Mouse (Mus musculus): ENCODE results near the gene Yy1. TPM values are rescaled to one million over a fixed set of nuclear protein-coding genes. Genes with fewer than 3 reads are reported as not detected.

Yy1 gene
- 19.5 and 21.5 TPM in 2 replicates for polyA plus RNA-seq (2016; fragmentation: Nextera tagmentation; extraction: Ambion mirVana)

GRCm38 (mm10) chr12:108792546-108793452, at the start of gene Yy1:
Gene Yy1 (plus strand): TSS chr12:108792973.
- Histone ChIP-seq H3K36me3 (replicated peaks) (no peaks in the 10 kb centered on the region), H3K4me3 (replicated peaks) (peak within 1 kb of the TSS; percentile 100), H3K27ac (peak within 1 kb of the TSS; percentile 99), H3K4me1 (peaks cover 32% of the 10 kb centered on the region), H3K4me2 (peak within 1 kb of the TSS; percentile 68), H3K9ac (peak within 1 kb of the TSS; percentile 90), H3K27me3 (no peaks in the 10 kb centered on the region), H3K9me3 (no peaks in the 10 kb centered on the region)
- WGBS: under 1% methylated on average over 89 of the region's 127 CpGs
- peak; percentile 96 for ATAC-seq (ENCODE audit: low FRiP score)

- no peak overlapping the region for H3K27ac ChIP-seq
- no peaks in the 10 kb centered on the region for H3K27me3 ChIP-seq
- ATAC-seq (ENCODE audit: low FRiP score): no peak
Observed at GRCm38 (mm10) chr12:108745990-108746389, 46.8 kb upstream of the Yy1 start.

DNA sequence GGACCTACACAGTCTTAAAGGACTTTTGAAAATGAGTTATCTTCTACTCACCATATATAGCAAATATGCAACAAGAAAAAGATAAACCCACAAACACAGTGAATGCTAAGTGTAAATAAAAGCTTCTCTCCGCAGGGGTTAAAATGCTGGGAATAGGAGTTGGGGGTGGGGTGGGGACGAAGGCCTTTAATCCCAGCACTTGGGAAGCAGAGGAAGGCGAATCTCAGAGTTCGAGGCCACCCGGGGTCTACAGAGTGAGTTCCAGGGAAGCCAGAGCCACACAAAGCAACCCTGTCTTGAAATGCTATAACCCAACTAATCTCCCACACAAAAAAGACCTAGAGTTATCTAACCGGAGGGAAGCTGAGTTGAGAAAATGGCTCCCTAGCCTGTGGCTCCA, 43.8 kb upstream of the Yy1 start:
- WGBS: 54% methylated on average over 6 of the region's 6 CpGs
- Histone ChIP-seq H3K4me2 (no peak overlapping the region), H3K36me3 (replicated peaks) (no peaks in the 10 kb centered on the region), H3K27ac (no peak overlapping the region), H3K27me3 (no peaks in the 10 kb centered on the region), H3K9me3 (no peaks in the 10 kb centered on the region), H3K9ac (no peak overlapping the region), H3K4me1 (peaks cover 5% of the 10 kb centered on the region), H3K4me3 (replicated peaks) (no peak overlapping the region)
- no peak for ATAC-seq (ENCODE audit: low FRiP score)

More at GRCm38 (mm10) chr12:108745990-108746389, 46.8 kb upstream of the Yy1 start:
- no peaks in the 10 kb centered on the region for H3K36me3 ChIP-seq (replicated peaks)
- no peak overlapping the region for H3K9ac ChIP-seq
- no peaks in the 10 kb centered on the region for H3K9me3 ChIP-seq
- H3K4me1 ChIP-seq: no peaks in the 10 kb centered on the region
- H3K4me2 ChIP-seq: no peak overlapping the region
- H3K4me3 ChIP-seq (replicated peaks): no peak overlapping the region

GRCm38 (mm10) chr12:108749454-108749853, 43.3 kb upstream of the Yy1 start:
- Histone ChIP-seq H3K9me3 (no peaks in the 10 kb centered on the region), H3K27me3 (no peaks in the 10 kb centered on the region), H3K4me2 (no peak overlapping the region), H3K4me1 (peaks cover 5% of the 10 kb centered on the region), H3K4me3 (replicated peaks) (no peak overlapping the region), H3K36me3 (replicated peaks) (no peaks in the 10 kb centered on the region), H3K27ac (no peak overlapping the region), H3K9ac (no peak overlapping the region)
- no peak for ATAC-seq (ENCODE audit: low FRiP score)
- 84% methylated on average over 9 of the region's 9 CpGs for WGBS

DNA sequence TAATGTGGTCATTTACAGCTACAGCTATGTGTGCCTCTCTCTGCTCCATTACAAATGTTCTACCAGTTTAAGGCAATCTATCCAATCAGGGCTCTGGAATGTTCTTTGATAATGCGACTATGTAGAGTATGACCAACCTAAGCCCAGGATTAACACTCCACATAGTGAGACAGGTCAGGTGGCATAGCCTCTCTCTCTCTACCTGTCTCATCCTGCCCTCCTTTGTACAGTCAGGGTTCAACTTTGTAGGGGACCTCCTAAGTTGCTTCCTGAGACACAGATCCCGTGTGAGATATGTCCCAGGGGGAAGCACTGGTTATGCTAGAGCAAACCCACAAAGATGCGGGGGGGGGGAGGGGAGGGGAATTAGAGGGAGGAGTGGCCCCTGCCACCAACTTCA, 42.5 kb upstream of the Yy1 start:
- Histone ChIP-seq H3K36me3 (replicated peaks) (no peaks in the 10 kb centered on the region), H3K4me2 (no peak overlapping the region), H3K4me1 (peaks cover 7% of the 10 kb centered on the region), H3K4me3 (replicated peaks) (no peak overlapping the region), H3K9ac (no peak overlapping the region), H3K9me3 (no peaks in the 10 kb centered on the region), H3K27me3 (no peaks in the 10 kb centered on the region), H3K27ac (no peak overlapping the region)
- 69% methylated on average over 3 of the region's 3 CpGs for WGBS
- ATAC-seq (ENCODE audit: low FRiP score): no peak

GRCm38 (mm10) chr12:108751790-108752189, 41.0 kb upstream of the Yy1 start:
- Histone ChIP-seq H3K27ac (no peak overlapping the region), H3K4me3 (replicated peaks) (no peak overlapping the region), H3K9me3 (no peaks in the 10 kb centered on the region), H3K36me3 (replicated peaks) (no peaks in the 10 kb centered on the region), H3K4me2 (no peak overlapping the region), H3K9ac (no peak overlapping the region), H3K4me1 (peaks cover 7% of the 10 kb centered on the region), H3K27me3 (no peaks in the 10 kb centered on the region)
- WGBS: 60% methylated on average over 9 of the region's 9 CpGs
- ATAC-seq (ENCODE audit: low FRiP score): no peak

- Histone ChIP-seq H3K27me3 (no peaks in the 10 kb centered on the region), H3K4me1 (peaks cover 14% of the 10 kb centered on the region), H3K27ac (no peak overlapping the region), H3K4me2 (no peak overlapping the region), H3K4me3 (replicated peaks) (no peak overlapping the region), H3K9me3 (no peaks in the 10 kb centered on the region), H3K9ac (no peak overlapping the region), H3K36me3 (replicated peaks) (no peaks in the 10 kb centered on the region)
- ATAC-seq (ENCODE audit: low FRiP score): no peak
- WGBS: 81% methylated on average over 21 of the region's 21 CpGs
Observed at GRCm38 (mm10) chr12:108755141-108755540, 37.6 kb upstream of the Yy1 start.

DNA sequence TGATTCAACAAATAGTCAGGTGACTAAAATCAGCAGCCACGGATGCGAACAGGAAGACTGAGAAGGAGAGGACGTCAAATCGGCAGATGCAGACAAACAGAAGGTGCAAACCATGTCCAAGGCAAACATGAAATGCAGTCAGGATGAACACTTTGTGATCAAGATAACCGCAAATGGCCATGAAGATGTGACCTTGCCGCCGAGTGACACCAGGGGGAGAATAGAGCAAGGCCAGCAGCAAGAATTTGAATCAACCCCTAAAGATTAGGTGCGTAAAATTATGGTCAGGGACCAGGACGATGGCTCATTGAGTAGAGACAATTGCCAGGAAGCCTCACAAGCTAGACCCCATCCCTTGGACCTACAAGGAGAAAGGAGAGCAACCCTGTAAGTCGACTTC, 36.2 kb upstream of the Yy1 start:
- 95% methylated on average over 10 of the region's 10 CpGs for WGBS
- no peaks in the 10 kb centered on the region for H3K9me3 ChIP-seq
- ATAC-seq (ENCODE audit: low FRiP score): no peak
- H3K4me3 ChIP-seq (replicated peaks): no peak overlapping the region
- no peaks in the 10 kb centered on the region for H3K27me3 ChIP-seq
- peaks cover 14% of the 10 kb centered on the region for H3K4me1 ChIP-seq
- H3K4me2 ChIP-seq: no peak overlapping the region
- no peak overlapping the region for H3K9ac ChIP-seq
- H3K36me3 ChIP-seq (replicated peaks): no peaks in the 10 kb centered on the region
- no peak overlapping the region for H3K27ac ChIP-seq

GRCm38 (mm10) chr12:108757717-108758257, 35.0 kb upstream of the Yy1 start:
- H3K9me3 ChIP-seq: no peaks in the 10 kb centered on the region
- H3K4me3 ChIP-seq (replicated peaks): peak overlapping the region; percentile 64
- under 1% methylated on average over 41 of the region's 41 CpGs for WGBS
- H3K27me3 ChIP-seq: no peaks in the 10 kb centered on the region
- peak; percentile 99 for ATAC-seq (ENCODE audit: low FRiP score)
- H3K36me3 ChIP-seq (replicated peaks): no peaks in the 10 kb centered on the region
- peak overlapping the region; percentile 65 for H3K9ac ChIP-seq
- H3K27ac ChIP-seq: peak overlapping the region; percentile 21
- H3K4me2 ChIP-seq: peak overlapping the region; percentile 76
- H3K4me1 ChIP-seq: peaks cover 10% of the 10 kb centered on the region

- peak overlapping the region; percentile 76 for H3K4me2 ChIP-seq
Observed at GRCm38 (mm10) chr12:108758273-108758672, 34.5 kb upstream of the Yy1 start.

DNA sequence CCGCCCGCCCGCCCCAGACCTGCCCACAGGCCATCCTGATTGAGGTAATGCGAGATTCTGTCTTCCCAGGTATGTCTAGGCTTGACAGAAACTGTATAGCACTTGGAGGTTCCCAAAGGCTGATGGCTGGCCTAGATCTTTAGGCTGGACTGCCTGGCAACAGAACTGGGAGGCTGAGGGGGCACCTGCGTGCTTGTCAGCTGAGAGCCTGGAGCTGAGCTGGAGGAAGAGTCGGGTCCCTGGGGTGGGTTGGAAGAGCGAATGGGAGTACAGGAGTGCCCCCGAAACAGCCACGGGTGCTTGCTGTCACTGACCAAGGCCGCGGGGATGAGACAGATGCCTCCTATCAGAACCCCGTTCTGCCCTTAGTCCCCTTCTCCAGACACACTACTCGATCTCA, 34.1 kb upstream of the Yy1 start:
- WGBS: 87% methylated on average over 13 of the region's 13 CpGs
- Histone ChIP-seq H3K4me2 (no peak overlapping the region), H3K4me1 (peaks cover 10% of the 10 kb centered on the region), H3K4me3 (replicated peaks) (no peak overlapping the region), H3K27ac (peak overlapping the region; percentile 21; the same call in 1 of the 2 replicates), H3K9me3 (no peaks in the 10 kb centered on the region), H3K36me3 (replicated peaks) (no peaks in the 10 kb centered on the region), H3K27me3 (no peaks in the 10 kb centered on the region), H3K9ac (no peak overlapping the region)
- ATAC-seq (ENCODE audit: low FRiP score): no peak

More at GRCm38 (mm10) chr12:108758273-108758672, 34.5 kb upstream of the Yy1 start:
- Histone ChIP-seq H3K27ac (peak overlapping the region; percentile 21), H3K9ac (peak overlapping the region; percentile 39; the same call in 1 of the 2 replicates), H3K36me3 (replicated peaks) (no peaks in the 10 kb centered on the region), H3K4me1 (peaks cover 10% of the 10 kb centered on the region), H3K9me3 (no peaks in the 10 kb centered on the region), H3K4me3 (replicated peaks) (peak overlapping the region; percentile 64), H3K27me3 (no peaks in the 10 kb centered on the region)
- ATAC-seq (ENCODE audit: low FRiP score): no peak; the same call in 1 of the 2 replicates
- WGBS: 81% methylated on average over 8 of the region's 8 CpGs

DNA sequence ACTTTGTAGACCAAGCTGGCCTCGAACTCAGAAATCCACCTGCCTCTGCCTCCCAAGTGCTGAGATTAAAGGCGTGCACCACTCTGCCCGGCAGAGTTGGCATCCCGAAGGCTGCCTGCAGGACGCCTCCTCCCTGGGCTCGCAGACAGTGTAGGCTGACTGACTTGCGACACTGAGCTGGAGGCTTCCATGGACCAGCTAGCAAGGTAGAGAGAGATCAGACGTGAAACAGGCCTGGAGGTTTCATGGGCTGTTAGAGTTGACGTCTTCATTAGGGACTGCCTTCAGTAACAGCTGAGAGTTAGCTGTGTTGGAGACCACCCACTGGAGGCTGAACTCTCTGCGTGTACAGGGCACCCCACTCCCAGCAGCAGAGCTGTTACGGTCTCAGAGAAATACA, 33.5 kb upstream of the Yy1 start:
- ATAC-seq (ENCODE audit: low FRiP score): no peak
- H3K27me3 ChIP-seq: no peaks in the 10 kb centered on the region
- no peak overlapping the region for H3K27ac ChIP-seq
- no peak overlapping the region for H3K9ac ChIP-seq
- no peaks in the 10 kb centered on the region for H3K9me3 ChIP-seq
- H3K4me1 ChIP-seq: peaks cover 10% of the 10 kb centered on the region
- no peaks in the 10 kb centered on the region for H3K36me3 ChIP-seq (replicated peaks)
- H3K4me3 ChIP-seq (replicated peaks): no peak overlapping the region
- WGBS: 87% methylated on average over 11 of the region's 11 CpGs
- no peak overlapping the region for H3K4me2 ChIP-seq
